Mouse (Mus musculus): ENCODE data around the gene Mgmt.

DNA sequence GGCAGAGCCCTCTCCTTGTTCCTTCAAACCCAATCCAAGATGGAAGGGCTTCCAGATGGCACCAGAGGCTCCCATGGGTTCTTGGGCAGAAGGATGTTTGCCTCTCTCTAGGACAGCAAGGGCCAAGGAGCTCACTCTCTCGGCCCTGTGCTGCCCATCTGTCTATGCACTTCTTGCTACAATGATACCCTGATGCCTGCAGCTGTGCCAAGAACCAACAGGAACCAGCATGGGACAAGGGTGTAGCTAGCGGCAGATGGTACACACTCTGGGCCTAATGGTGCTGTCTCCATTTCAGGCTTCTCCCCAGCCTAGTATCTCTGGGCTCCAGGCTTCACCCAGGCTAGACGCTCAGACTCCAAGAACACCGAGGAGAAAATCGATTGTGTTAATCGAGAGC, 6.3 kb upstream of the Mgmt start:
- TF ChIP-seq CTCF (IDR thresholded peaks at IDR 0.05; ENCODE audit: extremely low read depth, insufficient read depth, insufficient read length, insufficient replicate concordance) (no peak), POLR2A (IDR thresholded peaks at IDR 0.05; ENCODE audit: low read depth, low read length) (no peak)
